Mouse (Mus musculus) mouse trophoblast stem cell (cell line): Measurements from ENCODE around the gene Pdcd6ip.

Experiments
- in situ Hi-C, 2 experiments: fragments of 300-500 bp; cut with MseI, MboI; formaldehyde crosslinking; loops; 2 replicates in 1 of 2; 3 replicates in 1 of 2; pipeline ENCODE4 v1.15.1; 2025

The Pdcd6ip gene

GRCm38 (mm10) chr9:113626730-113627129 is 81.3 kb downstream of the Pdcd6ip start:
- in situ Hi-C loops: no loop called here

GRCm38 (mm10) chr9:113624086-113624485 is 84.0 kb downstream of the Pdcd6ip start:
- in situ Hi-C loops: no loop called here

- in situ Hi-C loops: no loop called here
These were observed 91.0 kb downstream of the Pdcd6ip start for GRCm38 (mm10) chr9:113617081-113617480.

GRCm38 (mm10) chr9:113610776-113611175 is 97.3 kb downstream of the Pdcd6ip start:
- in situ Hi-C loops: no loop called here

- in situ Hi-C loops: no loop called here
These were observed 105.9 kb downstream of the Pdcd6ip start for GRCm38 (mm10) chr9:113602140-113602539.
